Comparison of ENCODE assay signal across 8 mouse cellular contexts in the genomic region with DNA sequence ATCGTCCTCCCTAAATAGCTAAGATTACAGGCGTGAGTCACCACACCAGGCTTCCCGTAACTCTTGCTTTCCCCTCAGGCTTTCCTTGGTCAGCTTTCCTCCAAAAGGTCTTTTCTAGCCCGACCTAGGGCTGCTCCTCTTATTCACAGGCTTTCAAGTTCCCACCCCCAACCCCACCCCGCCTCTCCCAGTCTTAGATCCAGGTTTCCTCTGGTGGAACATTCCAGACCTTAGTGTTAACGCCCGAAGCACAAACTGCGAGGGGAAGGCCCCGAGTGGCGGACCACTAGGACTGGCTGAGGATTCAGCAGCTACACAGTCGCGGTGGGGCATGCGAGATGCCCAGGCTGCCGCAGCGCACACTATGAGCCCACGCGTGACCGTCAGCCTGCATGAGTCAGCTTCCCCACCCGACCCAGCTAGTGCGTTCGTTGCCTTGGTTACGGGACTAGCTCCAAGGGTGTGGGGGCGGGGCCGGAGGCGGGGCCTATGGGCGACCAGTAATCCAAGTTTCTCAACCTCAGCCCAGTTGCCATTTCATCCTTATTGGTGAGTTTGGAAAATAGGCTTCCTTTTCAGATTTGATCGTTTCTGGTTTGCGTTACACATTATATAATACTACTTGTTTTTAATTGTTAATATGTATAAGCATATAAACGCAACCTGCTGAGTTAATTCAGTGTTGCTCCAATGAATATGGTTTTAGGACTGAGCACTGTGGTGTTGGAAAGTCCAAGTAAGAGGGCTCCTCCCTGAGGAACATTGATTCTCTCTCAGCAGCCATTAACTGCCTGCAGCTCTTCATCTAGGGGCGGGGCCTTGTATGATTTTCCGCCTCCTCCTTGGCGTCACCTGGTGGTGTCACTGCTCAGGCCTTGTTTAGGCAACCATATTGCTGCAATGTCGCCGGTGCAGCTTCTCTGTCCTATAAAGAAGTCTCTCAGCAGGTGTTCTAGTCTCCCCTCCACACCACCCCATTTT. TPM values are rescaled to one million over a fixed set of nuclear protein-coding genes. Genes with fewer than 3 reads are reported as not detected.
DNase-seq lines count a peak whose midpoint lies in the region; ATAC-seq and TF ChIP-seq lines count a peak whose summit lies in the region.

No protein-coding gene starts in this region.

- peak; percentile 70 for ATAC-seq in common myeloid progenitor, adult 5-6 weeks (replicated peaks; ENCODE audit: low read depth, poor library complexity, severe bottlenecking)
- ATAC-seq in megakaryocyte progenitor cell, adult 5-6 weeks (replicated peaks; ENCODE audit: poor library complexity): peak; percentile 69

- H3K4me3 ChIP-seq in gastrocnemius, adult 2 months: peak overlapping the region; percentile 74

- DNase-seq in ZHBTc4 (ENCODE audit: low read depth, low spot score): peak; percentile 98
- peak; percentile 97 for DNase-seq in gastrocnemius, adult 2 months
- peak; percentile 93 for DNase-seq in induced T-regulatory cell, adult 2 months (ENCODE audit: low read depth)
- DNase-seq in left cerebral cortex, adult 9 months (ENCODE audit: low spot score in 2 of 2): peak; percentile 93 to 95
- peak; percentile 98 for DNase-seq in right cerebral cortex, postnatal 14 days
- DNase-seq in urinary bladder, postnatal 36 days (ENCODE audit: low spot score in 2 of 2): peak; percentile 94 to 97

- intact Hi-C loops in gastrocnemius, adult 2 months (cut with DNase I): loop anchor here (5.0 kb wide), 1 partner anchor 48 kb away; the partner anchor contains the start of genes Atn1 and Gm45234

- peak; percentile 28; the same call in 1 of the 2 replicates for TF ChIP-seq CTCF in gastrocnemius, adult 2 months (IDR thresholded peaks at IDR 0.05)

- peak overlapping the region; percentile 99 for H3K27ac ChIP-seq in gastrocnemius, adult 2 months

RNA-seq across cellular contexts. Expression of gene Spsb2, which starts 2.8 kb away (rescaled TPM):
- 1.1 and 3.8 TPM in 2 replicates for total RNA-seq in common myeloid progenitor, adult 5-6 weeks (2017)
- 1 to 10 TPM; 2.0 to 2.5 TPM for total RNA-seq in gastrocnemius, adult 2 months (2021)
- 1.6 and 2.2 TPM in 2 replicates for total RNA-seq in megakaryocyte progenitor cell, adult 5-6 weeks (2015)
- 6.0 and 9.0 TPM in 2 replicates for total RNA-seq in megakaryocyte progenitor cell, adult 5-6 weeks (2017)

RNA-seq across cellular contexts. Expression of gene Tpi1, which starts 8.5 kb away (rescaled TPM):
- total RNA-seq in common myeloid progenitor, adult 5-6 weeks (2017): 158 and 197 TPM in 2 replicates
- total RNA-seq in gastrocnemius, adult 2 months (2021): 1,000 to 10,000 TPM; 2,224 to 2,391 TPM
- 279 and 298 TPM in 2 replicates for total RNA-seq in megakaryocyte progenitor cell, adult 5-6 weeks (2015)
- total RNA-seq in megakaryocyte progenitor cell, adult 5-6 weeks (2017): 240 and 287 TPM in 2 replicates

RNA-seq across cellular contexts. Expression of gene Usp5, which starts 23.7 kb away (rescaled TPM):
- 76.5 and 84.3 TPM in 2 replicates for total RNA-seq in common myeloid progenitor, adult 5-6 weeks (2017)
- total RNA-seq in gastrocnemius, adult 2 months (2021): 10 to 100 TPM; 43.4 to 50.1 TPM
- total RNA-seq in megakaryocyte progenitor cell, adult 5-6 weeks (2015): 42.0 and 46.7 TPM in 2 replicates
- 86.1 and 87.7 TPM in 2 replicates for total RNA-seq in megakaryocyte progenitor cell, adult 5-6 weeks (2017)

RNA-seq across cellular contexts. Expression of gene Cdca3, which starts 23.7 kb away (rescaled TPM):
- total RNA-seq in common myeloid progenitor, adult 5-6 weeks (2017): 73.5 and 92.1 TPM in 2 replicates
- total RNA-seq in gastrocnemius, adult 2 months (2021): under 1 TPM; 0.26 to 0.31 TPM
- 130 and 145 TPM in 2 replicates for total RNA-seq in megakaryocyte progenitor cell, adult 5-6 weeks (2015)
- total RNA-seq in megakaryocyte progenitor cell, adult 5-6 weeks (2017): 149 and 159 TPM in 2 replicates

RNA-seq across cellular contexts. Expression of gene Lrrc23, which starts 26.1 kb away (rescaled TPM):
- total RNA-seq in common myeloid progenitor, adult 5-6 weeks (2017): not detected in 2 replicates
- total RNA-seq in gastrocnemius, adult 2 months (2021): under 1 TPM in 1 of 2 experiments, not detected in 1; 0.48 TPM
- not detected in 2 replicates for total RNA-seq in megakaryocyte progenitor cell, adult 5-6 weeks (2015)
- 0.17 TPM in 1 of 2 replicates, not detected in the other for total RNA-seq in megakaryocyte progenitor cell, adult 5-6 weeks (2017)

Comparison
In these comparisons a context has a peak if more than half of its experiments do, and no peak if none do; other contexts are left out.
1. Peak in every context shown above with its lines: DNase-seq, ATAC-seq, H3K4me3 ChIP-seq and H3K27ac ChIP-seq.
2. RNA of gene Tpi1, which starts 8.5 kb away (total RNA-seq): 2,224 to 2,391 TPM in gastrocnemius, adult 2 months; 240 to 298 TPM in megakaryocyte progenitor cell, adult 5-6 weeks and 158 to 197 TPM in common myeloid progenitor, adult 5-6 weeks; every median in the first group is over 4 times any median in the second.